Comparison of ENCODE assay signal across 7 mouse cellular contexts in genomic region chr9:109832391-109833087, GRCm38 (mm10). TPM values are rescaled to one million over a fixed set of nuclear protein-coding genes. Genes with fewer than 3 reads are reported as not detected.
DNase-seq lines count a peak whose midpoint lies in the region; ATAC-seq lines count a peak whose summit lies in the region.

Gene Nme6 (plus strand): TSS chr9:109832749.

- no peaks in the 10 kb centered on the region for H3K4me1 ChIP-seq in embryonic facial prominence, embryonic 11.5 days (ENCODE audit: control insufficient read depth, insufficient read depth, low read length)
- no peaks in the 10 kb centered on the region for H3K4me1 ChIP-seq in limb, embryonic 11.5 days (ENCODE audit: control insufficient read depth, insufficient read depth, low read length)
- peaks cover 4% of the 10 kb centered on the region for H3K4me1 ChIP-seq in midbrain, embryonic 14.5 days (ENCODE audit: control insufficient read depth, insufficient read depth, low read length)

- ATAC-seq in embryonic facial prominence, embryonic 11.5 days (replicated peaks; ENCODE audit: insufficient number of reproducible peaks, low FRiP score, low TSS enrichment, low read depth): peak; percentile 97
- ATAC-seq in limb, embryonic 11.5 days (ENCODE audit: insufficient number of reproducible peaks, low FRiP score, low TSS enrichment, low read depth): peak; percentile 97
- ATAC-seq in midbrain, embryonic 14.5 days (ENCODE audit: low FRiP score, low TSS enrichment): peak; percentile 93

- peak within 1 kb of the TSS; percentile 71 for H3K9ac ChIP-seq in embryonic facial prominence, embryonic 11.5 days (replicated peaks; ENCODE audit: low read length)
- peak within 1 kb of the TSS; percentile 61 for H3K9ac ChIP-seq in limb, embryonic 11.5 days (ENCODE audit: low read length)
- H3K9ac ChIP-seq in midbrain, embryonic 14.5 days (replicated peaks; ENCODE audit: low read length): peak within 1 kb of the TSS; percentile 68

- peak within 1 kb of the TSS; percentile 86 for H3K4me2 ChIP-seq in embryonic facial prominence, embryonic 11.5 days (ENCODE audit: low read depth, low read length)
- H3K4me2 ChIP-seq in limb, embryonic 11.5 days (ENCODE audit: low read depth, severe bottlenecking): peak within 1 kb of the TSS; percentile 88
- H3K4me2 ChIP-seq in midbrain, embryonic 14.5 days (ENCODE audit: low read length): peak within 1 kb of the TSS; percentile 63

- H3K9me3 ChIP-seq in embryonic facial prominence, embryonic 11.5 days (replicated peaks; ENCODE audit: control insufficient read depth, low read length): no peaks in the 10 kb centered on the region
- H3K9me3 ChIP-seq in limb, embryonic 11.5 days (ENCODE audit: control insufficient read depth, low read length): no peaks in the 10 kb centered on the region
- no peaks in the 10 kb centered on the region for H3K9me3 ChIP-seq in midbrain, embryonic 14.5 days (ENCODE audit: control insufficient read depth, low read length)

- under 1% methylated on average over 32 of the region's 32 CpGs for WGBS in embryonic facial prominence, embryonic 11.5 days
- 0% methylated on average over 32 of the region's 32 CpGs for WGBS in limb, embryonic 11.5 days
- under 1% methylated on average over 32 of the region's 32 CpGs for WGBS in midbrain, embryonic 14.5 days

- DNase-seq in adrenal gland, postnatal 14 days: peak; percentile 92
- DNase-seq in embryonic facial prominence, embryonic 11.5 days (ENCODE audit: low spot score): peak; percentile 91
- DNase-seq in heart, adult 11 months: peak; percentile 98
- DNase-seq in kidney, adult 18-20 months: peak; percentile 90
- peak; percentile 96 for DNase-seq in limb, embryonic 11.5 days (ENCODE audit: low spot score)
- peak; percentile 93 for DNase-seq in midbrain, embryonic 14.5 days
- DNase-seq in spleen, adult 18-20 months: peak; percentile 68 to 87

- H3K27ac ChIP-seq in embryonic facial prominence, embryonic 11.5 days (replicated peaks; ENCODE audit: low read depth, low read length): 0 out of 2 replicates have a peak within 1 kb of the TSS, but pooled peaks have one; percentile 24
- no peak within 1 kb of the TSS for H3K27ac ChIP-seq in limb, embryonic 11.5 days (replicated peaks; ENCODE audit: low read depth, low read length)
- H3K27ac ChIP-seq in midbrain, embryonic 14.5 days (replicated peaks; ENCODE audit: low read depth, low read length): peak within 1 kb of the TSS; percentile 81

- H3K4me3 ChIP-seq in embryonic facial prominence, embryonic 11.5 days (ENCODE audit: low read depth, low read length): peak within 1 kb of the TSS; percentile 61
- peak within 1 kb of the TSS; percentile 56 for H3K4me3 ChIP-seq in limb, embryonic 11.5 days (ENCODE audit: low read depth, low read length)
- peak within 1 kb of the TSS; percentile 62 for H3K4me3 ChIP-seq in midbrain, embryonic 14.5 days (replicated peaks; ENCODE audit: low read depth, low read length)

- no peaks in the 10 kb centered on the region for H3K27me3 ChIP-seq in embryonic facial prominence, embryonic 11.5 days (ENCODE audit: control insufficient read depth, insufficient read depth, low read length)
- no peaks in the 10 kb centered on the region for H3K27me3 ChIP-seq in limb, embryonic 11.5 days (ENCODE audit: control insufficient read depth, insufficient read depth, low read length)
- H3K27me3 ChIP-seq in midbrain, embryonic 14.5 days (ENCODE audit: control insufficient read depth, insufficient read depth, low read length): no peaks in the 10 kb centered on the region

- no peaks in the 10 kb centered on the region for H3K36me3 ChIP-seq in embryonic facial prominence, embryonic 11.5 days (replicated peaks; ENCODE audit: control insufficient read depth, insufficient read depth, low read depth, low read length)
- H3K36me3 ChIP-seq in limb, embryonic 11.5 days (ENCODE audit: control insufficient read depth, insufficient read depth, low read length): no peaks in the 10 kb centered on the region
- H3K36me3 ChIP-seq in midbrain, embryonic 14.5 days (ENCODE audit: control insufficient read depth, insufficient read depth, low read length): peaks cover 12% of the 10 kb centered on the region; the same call in 1 of the 2 replicates

RNA-seq across cellular contexts. Expression of gene Nme6, which starts in this region (rescaled TPM):
- 18.1 and 19.8 TPM in 2 replicates for total RNA-seq in adrenal gland, postnatal 14 days (2021)
- 89.7 and 97.5 TPM in 2 replicates for polyA plus RNA-seq in embryonic facial prominence, embryonic 11.5 days (2014; fragmentation: Nextera tagmentation; extraction: Ambion mirVana)
- 84.8 and 91.5 TPM in 2 replicates for polyA plus RNA-seq in limb, embryonic 11.5 days (2014; fragmentation: Nextera tagmentation; extraction: Ambion mirVana)
- polyA plus RNA-seq in midbrain, embryonic 14.5 days (2014; fragmentation: Nextera tagmentation; extraction: Ambion mirVana): 58.1 and 68.0 TPM in 2 replicates
